Mouse (Mus musculus) thymus, adult 2 months (tissue): Measurements from ENCODE around the gene Gm42906.

Source experiments
- CTCF ChIP-seq: fragments of 200-500 bp; IDR thresholded peaks from 2 replicates; pipeline ENCODE4 v1.5.1; 2012; ENCODE audit warnings: mild to moderate bottlenecking, control low read depth, low read length, moderate library complexity, borderline replicate concordance; ENCODE audit not compliant: control insufficient read depth, poor library complexity, insufficient read depth; ENCODE audit errors: extremely low read depth
- POLR2A ChIP-seq: fragments of 200-500 bp; IDR thresholded peaks from 2 replicates; pipeline ENCODE4 v1.6.1; 2012; ENCODE audit warnings: mild to moderate bottlenecking, low read length, control low read depth, moderate library complexity; ENCODE audit not compliant: control insufficient read depth, poor library complexity, insufficient read depth; ENCODE audit errors: extremely low read depth

DNA sequence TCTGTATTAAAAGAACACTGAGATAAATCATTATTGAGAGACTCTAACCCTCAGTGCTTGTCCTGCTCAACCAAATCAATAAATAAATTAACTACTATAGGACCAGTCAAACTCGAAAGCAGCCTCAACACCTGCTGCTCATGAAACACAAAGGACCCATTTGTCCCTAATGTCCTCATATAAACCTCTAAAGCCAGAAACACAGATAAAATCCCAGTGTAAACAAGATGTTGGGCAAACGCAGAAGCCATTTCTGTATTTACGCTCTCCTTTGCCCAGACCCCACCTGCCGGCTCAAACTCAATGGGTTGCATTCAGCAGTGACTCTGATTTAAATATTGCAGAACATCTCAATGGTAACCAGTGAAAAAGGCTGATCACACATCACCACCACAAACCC is 131.7 kb downstream of the Gm42906 start:
- TF ChIP-seq POLR2A (no peak), CTCF (no peak)
